Mouse (Mus musculus) hematopoietic stem cell, adult 5-6 weeks (primary cell): ENCODE measurements around the gene Olfr323. TPM values are rescaled to one million over a fixed set of nuclear protein-coding genes. Genes with fewer than 3 reads are reported as not detected.

Experiments
- ATAC-seq, 2 experiments: fragments of 125-278 bp in 1 of 2; replicated peaks in 1 of 2; 2 replicates each; pipeline ENCODE4 v1.8.0; 2016 to 2017; ENCODE audit warnings: inconsistent platforms in 2 of 2, mild to moderate bottlenecking in 2 of 2, moderate number of reproducible peaks in 2 of 2, low read depth in 1 of 2, moderate TSS enrichment in 1 of 2; ENCODE audit not compliant: low FRiP score in 2 of 2, poor library complexity in 2 of 2, severe bottlenecking in 2 of 2, insufficient read depth in 1 of 2, low TSS enrichment in 1 of 2
- total RNA-seq: library from RNA; stranded (forward); fragments of 172-1452, 232-1000 nt; gene quantifications from 2 replicates; pipeline ENCODE4 v1.2.3, GENCODE M21; 2017

Gene Olfr323
- total RNA-seq, 1 experiment from 2014 or later = not detected

DNA sequence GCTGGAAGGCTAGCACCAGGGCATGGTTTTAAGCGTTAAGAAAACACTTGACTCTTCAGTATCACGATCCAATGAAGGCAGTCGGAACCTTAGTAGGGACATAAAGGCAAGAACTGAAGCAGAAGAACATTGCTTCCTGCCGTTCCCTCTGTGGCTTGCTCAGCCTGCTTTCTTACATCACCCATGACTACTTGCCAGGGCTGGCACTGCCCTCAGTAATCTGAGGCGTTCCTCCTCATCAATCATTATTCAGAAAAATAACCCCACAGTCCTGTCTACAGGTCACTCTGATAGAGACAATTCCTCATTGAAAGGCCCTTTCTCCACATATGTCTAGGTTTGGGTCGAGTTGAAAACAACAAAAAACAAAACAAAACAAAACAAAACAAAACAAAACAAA, 23.3 kb downstream of the Olfr323 start:
- no peak for ATAC-seq

DNA sequence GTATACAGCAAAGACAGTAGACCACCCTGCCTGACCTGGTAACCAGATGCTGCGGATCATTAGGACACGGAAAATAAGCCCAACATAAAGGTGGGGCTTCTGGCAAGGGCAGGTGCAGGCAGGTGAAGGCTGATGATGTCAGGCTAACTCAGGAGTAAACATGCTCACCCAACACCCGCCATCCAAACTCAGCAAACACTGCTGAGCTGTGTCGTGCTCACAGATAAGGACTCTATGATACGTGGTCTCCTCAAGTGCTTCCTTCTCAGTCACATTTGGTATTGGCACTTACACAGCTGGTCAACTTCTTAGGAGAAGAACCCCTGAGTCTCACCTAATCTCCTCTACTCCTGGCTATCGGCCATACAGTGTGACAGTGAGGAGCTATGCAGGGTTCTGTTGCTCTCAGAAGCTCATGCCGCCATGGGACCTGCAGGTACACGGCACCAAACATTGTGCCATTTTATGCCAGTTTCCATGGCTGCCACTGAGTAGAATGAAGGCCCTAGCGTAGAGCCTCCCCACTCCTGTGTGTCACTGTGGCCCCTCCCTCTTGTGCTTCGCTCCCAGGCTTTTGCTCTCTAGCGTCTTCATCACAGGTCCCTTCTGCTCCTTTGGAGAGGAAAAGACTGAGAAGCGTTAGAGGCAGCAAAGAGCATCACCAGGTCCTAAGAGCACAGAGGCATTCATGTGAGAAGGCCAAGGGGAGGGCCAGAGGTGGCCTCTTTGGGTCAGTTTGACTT, 24.0 kb downstream of the Olfr323 start:
- no peak for ATAC-seq

DNA sequence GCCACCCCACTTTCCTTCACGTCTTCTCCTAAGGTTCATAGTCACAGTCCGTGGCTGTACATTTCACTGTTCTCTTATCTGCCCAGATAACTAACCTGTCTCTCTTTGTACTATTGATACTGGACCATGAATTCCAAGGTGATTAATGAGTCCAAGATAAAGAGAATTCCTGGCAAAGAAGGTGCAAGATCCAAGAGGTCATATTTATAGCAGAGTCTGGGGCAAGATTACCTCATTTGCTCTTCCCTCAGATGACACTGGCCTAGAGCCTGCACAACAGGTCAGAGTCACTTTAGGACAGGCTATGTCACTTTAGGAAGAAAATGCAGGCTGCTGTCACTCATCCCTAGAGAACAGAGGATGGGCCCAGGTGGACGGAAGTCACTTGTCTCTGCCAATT, 25.1 kb downstream of the Olfr323 start:
- ATAC-seq = no peak

DNA sequence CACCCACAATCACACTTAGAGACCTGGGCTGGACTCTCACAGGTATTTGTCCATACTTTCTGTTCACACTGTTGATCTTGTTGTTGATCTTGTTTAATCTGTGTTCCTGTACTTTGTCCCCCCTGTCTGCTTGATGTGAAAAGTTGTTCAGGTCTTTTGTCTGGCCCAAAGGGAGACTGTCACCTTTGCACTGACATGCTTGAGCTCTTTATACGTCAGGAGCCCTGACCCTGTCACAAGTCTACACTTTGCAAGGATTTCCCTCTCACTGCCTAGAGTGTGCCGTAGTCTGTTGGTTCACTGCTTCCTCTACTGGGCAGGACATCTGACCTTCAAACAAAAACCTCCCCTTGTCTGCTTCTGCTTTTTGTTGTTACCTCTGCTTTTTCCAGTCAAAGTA, 25.6 kb downstream of the Olfr323 start:
- no peak for ATAC-seq

DNA sequence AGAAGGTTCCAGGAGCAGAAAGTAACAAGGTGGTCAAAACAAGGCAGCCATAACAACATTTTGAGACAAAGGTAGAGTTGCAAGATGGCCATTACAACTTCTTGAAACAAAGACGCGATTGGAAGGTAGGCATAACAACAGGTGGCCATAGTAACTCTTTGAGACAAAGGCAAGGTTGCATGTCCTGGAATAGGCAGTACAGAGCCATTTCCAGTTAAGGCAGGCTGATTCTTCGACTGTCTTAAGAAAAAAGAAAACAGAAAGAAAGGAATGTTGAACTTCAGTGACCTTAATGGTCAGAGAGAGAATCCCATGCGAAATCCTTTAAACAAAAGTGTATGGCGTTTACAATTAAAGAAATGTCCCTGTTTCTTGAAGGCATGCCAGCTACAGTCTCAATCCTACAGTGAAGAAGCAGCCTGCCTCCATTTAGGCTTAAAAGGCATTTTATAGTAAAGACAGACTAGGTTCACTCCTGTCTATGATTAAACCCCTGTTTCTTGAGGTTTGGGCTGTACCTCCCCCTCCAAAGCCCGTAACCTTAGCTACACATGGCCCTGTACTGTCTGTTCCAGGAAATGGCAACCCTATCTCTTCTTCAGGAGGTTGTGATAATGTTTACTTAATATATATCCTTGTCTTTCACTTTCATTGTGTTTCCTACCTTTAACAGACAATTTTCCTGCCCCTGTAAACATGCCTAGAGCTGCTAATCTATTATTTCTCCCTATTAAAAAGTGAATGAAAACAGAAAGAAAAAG, 27.3 kb downstream of the Olfr323 start:
- no peak for ATAC-seq

DNA sequence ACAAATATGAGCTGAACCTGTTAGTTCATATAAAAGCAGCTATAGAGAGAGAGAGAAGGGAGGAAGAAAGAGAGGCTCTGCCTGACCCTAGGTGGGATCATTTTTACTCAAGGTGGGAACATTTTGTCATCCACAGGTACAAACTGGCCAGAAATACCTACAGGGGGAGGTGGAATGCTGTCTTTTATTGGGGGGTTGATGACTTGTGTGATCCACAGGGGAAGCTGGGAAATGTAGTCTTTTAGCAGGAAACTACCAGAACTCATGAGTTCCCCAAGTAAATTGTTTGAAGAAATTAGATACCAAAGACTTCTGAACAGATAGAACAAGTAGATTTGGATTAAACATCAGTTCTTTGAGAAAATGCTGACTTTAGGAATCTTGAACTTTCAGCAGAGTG, 28.2 kb downstream of the Olfr323 start:
- no peak for ATAC-seq

DNA sequence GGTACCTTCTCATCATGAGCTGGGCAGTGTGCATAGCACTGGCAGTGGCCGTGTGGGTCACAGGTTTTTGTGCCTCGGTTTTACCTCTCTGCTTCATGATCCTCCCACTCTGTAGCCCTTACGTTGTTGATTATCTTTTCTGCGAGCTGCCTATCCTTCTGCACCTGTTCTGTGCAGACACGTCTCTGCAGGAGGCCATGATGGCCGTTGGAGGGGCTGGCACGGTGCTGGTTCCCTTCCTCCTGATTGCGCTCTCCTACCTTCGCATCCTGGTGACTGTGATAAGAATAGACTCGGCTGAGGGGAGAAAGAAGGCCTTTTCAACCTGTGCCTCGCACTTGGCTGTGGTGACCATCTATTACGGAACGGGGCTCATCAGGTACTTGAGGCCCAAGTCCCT, 32.5 kb downstream of the Olfr323 start:
- no peak for ATAC-seq

DNA sequence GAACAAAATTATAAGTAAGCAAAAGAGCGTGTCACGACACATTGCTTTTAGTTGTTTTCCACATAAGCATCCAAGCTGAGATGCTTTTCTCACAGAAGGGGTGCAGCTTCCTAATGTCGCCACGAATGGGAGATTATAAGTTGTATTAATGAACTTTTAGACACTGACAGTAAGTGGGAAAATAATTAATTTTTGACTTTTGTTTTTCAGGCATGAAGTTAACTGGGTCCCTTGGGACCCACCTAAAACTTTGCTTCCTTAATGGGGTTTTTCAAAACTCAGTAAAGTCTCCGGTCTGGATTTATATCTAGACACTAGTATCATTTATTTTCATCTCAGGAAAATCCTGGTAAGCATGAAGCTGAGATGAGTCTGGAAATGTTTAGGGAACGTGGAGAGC, 35.5 kb downstream of the Olfr323 start, which contains the start of gene Olfr324:
Gene Olfr324 (plus strand): TSS at position 301 of the 400 bp plus-strand sequence.
- no peak for ATAC-seq

DNA sequence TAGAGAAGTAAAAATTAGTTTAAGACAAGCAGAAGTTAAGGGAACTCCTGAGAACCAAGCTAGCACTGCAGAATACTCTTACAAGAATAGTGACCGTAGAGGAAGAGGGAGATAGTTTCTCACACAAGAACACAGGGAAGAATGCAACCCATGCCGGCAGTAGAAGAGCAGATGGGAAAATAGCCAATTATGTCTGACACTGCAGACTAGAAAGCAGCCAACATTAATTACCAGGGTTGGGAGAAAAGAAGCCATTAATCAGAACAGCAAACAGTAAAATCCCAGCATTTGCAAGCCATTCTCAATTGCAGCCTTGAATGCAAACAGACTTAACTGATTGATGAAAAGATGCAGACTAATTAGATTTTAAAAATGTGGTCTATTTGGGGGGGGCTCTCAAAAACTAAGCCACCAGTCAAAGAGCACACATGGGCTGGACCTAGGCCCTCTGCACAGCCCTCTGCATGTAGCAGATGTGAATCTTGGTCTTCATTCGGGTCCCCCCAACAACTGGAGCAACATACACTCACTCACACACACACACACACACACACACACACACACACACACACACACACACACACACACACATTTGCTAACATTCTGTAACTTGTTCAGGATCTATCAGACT, 41.6 kb downstream of the Olfr323 start:
- ATAC-seq = no peak

DNA sequence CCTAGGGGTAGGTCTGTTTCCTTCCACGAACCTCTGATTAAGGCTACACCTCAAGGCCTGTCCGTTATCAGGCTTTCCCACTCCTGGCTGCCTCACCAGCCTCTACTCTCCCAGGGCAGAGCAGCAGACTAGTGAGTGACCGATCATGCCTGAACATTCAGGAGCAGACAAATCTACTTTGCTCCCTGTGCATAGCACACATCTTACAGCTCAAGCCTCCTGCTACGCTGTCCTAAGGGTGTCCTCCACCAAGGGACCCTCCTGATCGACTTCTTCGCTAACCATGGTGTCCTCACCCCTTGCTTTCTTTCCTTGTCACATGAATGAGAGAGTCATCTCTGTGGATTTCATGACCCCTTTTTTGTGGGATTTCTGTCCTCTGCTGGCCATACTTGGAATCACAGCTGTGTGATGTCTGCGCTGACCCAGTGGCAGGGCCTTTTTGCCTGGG, 42.4 kb downstream of the Olfr323 start:
- peak; percentile 37 to 39; a peak in 2 of 4 replicates for ATAC-seq

DNA sequence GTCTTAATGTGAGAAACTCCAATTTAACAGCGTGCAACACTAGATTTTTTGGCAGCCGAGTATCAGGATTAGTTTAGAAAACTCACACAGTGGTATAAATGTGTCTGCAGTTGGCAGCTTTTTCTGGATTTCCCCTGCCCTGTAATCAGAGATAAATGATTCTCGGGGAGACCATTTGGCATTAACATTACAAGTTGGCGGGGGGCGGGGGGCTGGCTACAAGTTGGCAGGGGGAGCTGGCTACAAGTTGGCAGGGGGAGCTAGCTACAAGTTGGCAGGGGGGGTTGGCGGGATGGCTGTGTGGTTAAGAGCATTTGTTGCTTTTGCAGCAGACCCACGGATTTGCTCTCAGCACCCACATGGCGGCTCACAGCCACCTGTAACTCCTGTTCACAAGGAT, 51.7 kb downstream of the Olfr323 start:
- no peak for ATAC-seq

DNA sequence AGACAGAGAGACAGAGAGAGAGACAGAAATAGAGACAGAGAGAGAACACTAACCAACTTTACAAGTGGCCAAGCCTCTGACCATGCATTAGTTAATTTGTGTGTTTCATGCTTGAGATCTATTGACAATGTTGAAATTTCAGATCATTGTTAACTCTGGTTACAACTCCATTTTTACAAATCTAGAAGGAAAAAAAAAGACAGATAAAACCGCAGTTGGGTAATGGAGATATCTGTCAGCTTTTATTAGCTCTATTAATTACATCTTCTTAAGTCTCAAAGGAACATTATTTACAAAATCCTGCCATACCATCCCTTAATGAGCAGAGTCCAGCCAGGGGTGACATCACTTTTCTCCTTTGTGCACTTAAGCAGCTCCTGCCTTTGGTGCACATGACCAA, 52.9 kb downstream of the Olfr323 start, which contains the start of gene Olfr325:
Gene Olfr325 (plus strand): TSS at position 301 of the 400 bp plus-strand sequence.
- no peak for ATAC-seq

Other genes starting within 250 kb of the Olfr323 start
- not detected in 2 replicates for gene 1810065E05Rik, start 209.4 kb downstream of the Olfr323 start, total RNA-seq
- gene Gm12253, start 197.9 kb downstream of the Olfr323 start, total RNA-seq = not detected in 2 replicates
- gene Lypd9, start 177.6 kb downstream of the Olfr323 start, total RNA-seq = not detected in 2 replicates
- not detected in 2 replicates for gene Olfr30, start 168.2 kb downstream of the Olfr323 start, total RNA-seq
- not detected in 2 replicates for gene Olfr332, start 137.9 kb downstream of the Olfr323 start, total RNA-seq
- not detected in 2 replicates for gene Olfr331, start 127.9 kb downstream of the Olfr323 start, total RNA-seq
- not detected in 2 replicates for gene Olfr330, start 95.7 kb downstream of the Olfr323 start, total RNA-seq
- gene Olfr329-ps, start 84.1 kb downstream of the Olfr323 start, total RNA-seq = not detected in 2 replicates
- gene Olfr328, start 74.9 kb downstream of the Olfr323 start, total RNA-seq = not detected in 2 replicates
- not detected in 2 replicates for gene Olfr224, start 59.9 kb downstream of the Olfr323 start, total RNA-seq
- gene Olfr325, start 52.8 kb downstream of the Olfr323 start, total RNA-seq = not detected in 2 replicates
- not detected in 2 replicates for gene Olfr324, start 35.4 kb downstream of the Olfr323 start, total RNA-seq
- gene 2210407C18Rik, start 14.4 kb downstream of the Olfr323 start, total RNA-seq = not detected in 2 replicates
- 2.8 and 3.9 TPM in 2 replicates for gene Trim58, start 10.0 kb upstream of the Olfr323 start, total RNA-seq
- gene Olfr322, start 28.3 kb upstream of the Olfr323 start, total RNA-seq = not detected in 2 replicates
- not detected in 2 replicates for gene Olfr320, start 50.6 kb upstream of the Olfr323 start, total RNA-seq
- not detected in 2 replicates for gene Olfr319, start 68.7 kb upstream of the Olfr323 start, total RNA-seq
- not detected in 2 replicates for gene Olfr318, start 93.5 kb upstream of the Olfr323 start, total RNA-seq
- not detected in 2 replicates for gene Olfr317, start 108.7 kb upstream of the Olfr323 start, total RNA-seq
- not detected in 2 replicates for gene Olfr316, start 122.2 kb upstream of the Olfr323 start, total RNA-seq
- not detected in 2 replicates for gene Olfr315, start 142.7 kb upstream of the Olfr323 start, total RNA-seq
- gene Olfr314, start 152.5 kb upstream of the Olfr323 start, total RNA-seq = not detected in 2 replicates
- gene Fam183b, start 171.5 kb upstream of the Olfr323 start, total RNA-seq = not detected in 2 replicates
- not detected in 2 replicates for gene Olfr313, start 184.5 kb upstream of the Olfr323 start, total RNA-seq
- gene Olfr312, start 198.7 kb upstream of the Olfr323 start, total RNA-seq = not detected in 2 replicates
- not detected in 2 replicates for gene Olfr311, start 208.8 kb upstream of the Olfr323 start, total RNA-seq
- 2.5 and 7.9 TPM in 2 replicates for gene Gm12258, start 216.7 kb upstream of the Olfr323 start, total RNA-seq
- gene 2810021J22Rik, start 236.7 kb upstream of the Olfr323 start, total RNA-seq = 1.7 and 1.9 TPM in 2 replicates